Mouse (Mus musculus) liver, embryonic 14.5 days (tissue): Measurements from ENCODE around the gene Gpn3. TPM values are rescaled to one million over a fixed set of nuclear protein-coding genes. Genes with fewer than 3 reads are reported as not detected.

Experiments used
- ATAC-seq: fragments of 200-750 bp; cut with Nextera tagmentation; 2 replicates; pipeline ENCODE4 v1.8.0; 2017; ENCODE audit warnings: moderate number of reproducible peaks, mild to moderate bottlenecking, moderate library complexity; ENCODE audit not compliant: insufficient read depth
- DNase-seq, 3 experiments: peaks; one replicate each; pipeline ENCODE4 v3.0.0-alpha.2; 2012 to 2013; ENCODE audit warnings: low read depth in 3 of 3, low spot score in 3 of 3
- H3K27ac ChIP-seq: fragments of 300-500 bp; sonication (generic); 2 replicates; pipeline ENCODE4 v1.5.1; 2014; ENCODE audit warnings: moderate library complexity, mild to moderate bottlenecking, control low read depth, inconsistent platforms
- H3K27me3 ChIP-seq: fragments of 300-500 bp; sonication (generic); 2 replicates; pipeline ENCODE4 v1.6.1; 2014; ENCODE audit warnings: mild to moderate bottlenecking, low read length, moderate library complexity; ENCODE audit not compliant: control insufficient read depth, insufficient read depth
- H3K36me3 ChIP-seq: fragments of 300-500 bp; sonication (generic); replicated peaks from 2 replicates; pipeline ENCODE4 v1.6.1; 2014; ENCODE audit warnings: low read depth; ENCODE audit not compliant: control insufficient read depth, insufficient read depth
- H3K4me1 ChIP-seq, 2 experiments: fragments of 200-500 bp in 1 of 2; fragments of 300-500 bp in 1 of 2; sonication (generic) in 1 of 2; replicated peaks; 2 replicates each; pipeline ENCODE4 v1.6.1; 2012 to 2014; ENCODE audit warnings: antibody characterized with exemption in 1 of 2, inconsistent platforms in 1 of 2, low read length in 1 of 2; ENCODE audit not compliant: control insufficient read depth in 2 of 2, insufficient read depth in 2 of 2
- H3K4me2 ChIP-seq: fragments of 300-500 bp; sonication (generic); 2 replicates; pipeline ENCODE4 v1.6.1; 2014; ENCODE audit warnings: low read depth, mild to moderate bottlenecking, control low read depth, moderate library complexity
- H3K4me3 ChIP-seq, 2 experiments: fragments of 200-500 bp in 1 of 2; fragments of 300-500 bp in 1 of 2; sonication (generic) in 1 of 2; 2 replicates each; pipeline ENCODE4 v1.5.1; 2012 to 2014; ENCODE audit warnings: low read depth in 2 of 2, low read length in 2 of 2, mild to moderate bottlenecking in 2 of 2, control low read depth in 1 of 2, inconsistent platforms in 1 of 2, moderate library complexity in 1 of 2; ENCODE audit not compliant: insufficient read depth in 1 of 2
- H3K9ac ChIP-seq: fragments of 300-500 bp; sonication (generic); replicated peaks from 2 replicates; pipeline ENCODE4 v1.6.1; 2014; ENCODE audit warnings: mild to moderate bottlenecking, control low read depth, moderate library complexity
- H3K9me3 ChIP-seq: fragments of 300-500 bp; sonication (generic); 2 replicates; pipeline ENCODE4 v1.6.1; 2016; ENCODE audit warnings: low read length, mixed read lengths; ENCODE audit not compliant: control insufficient read depth
- CTCF ChIP-seq: IDR thresholded peaks from 2 replicates; pipeline ENCODE4 v1.5.1; 2016; ENCODE audit warnings: antibody characterized with exemption, low read depth, control low read depth
- EP300 ChIP-seq: IDR thresholded peaks from 2 replicates; pipeline ENCODE4 v1.6.1; 2016; ENCODE audit warnings: antibody characterized with exemption, low read depth
- WGBS: fragments of 180-500 bp; shearing (Covaris S2); extraction: QIAGEN DNeasy Blood & Tissue Kit; methylation state at CpG from one replicate; pipeline ENCODE4 v1.1.7; 2014; ENCODE audit not compliant: insufficient replicate concordance; 5-methylcytosine and 5-hydroxymethylcytosine counted together
- polyA plus RNA-seq, 2 experiments: library from polyadenylated mRNA; depleted of rRNA in 1 of 2; stranded (reverse) in 1 of 2; unstranded in 1 of 2; fragments of >200 nt; fragmentation: Nextera tagmentation in 1 of 2; extraction: Ambion mirVana in 1 of 2; gene quantifications; 2 replicates each; pipeline versions ENCODE4 v1.2.1 to v1.2.3; 2012 to 2014

Gene Gpn3
- polyA plus RNA-seq, 2 experiments: 40.8 to 60.5 TPM

GRCm38 (mm10) chr5:122330269-122330668 is 41.4 kb upstream of the Gpn3 start:
- Histone ChIP-seq H3K4me3 (no peak overlapping the region), H3K9me3 (no peaks in the 10 kb centered on the region), H3K27ac (no peak overlapping the region), H3K36me3 (no peaks in the 10 kb centered on the region; the same call in 1 of the 2 replicates), H3K4me2 (no peak overlapping the region), H3K9ac (no peak overlapping the region), H3K4me1 (no peaks in the 10 kb centered on the region), H3K27me3 (no peaks in the 10 kb centered on the region)
- DNase-seq: no peak
- ATAC-seq: no peak
- TF ChIP-seq EP300 (no peak), CTCF (no peak)
- WGBS: 66% methylated on average over 4 of the region's 4 CpGs

GRCm38 (mm10) chr5:122334682-122335081 is 37.0 kb upstream of the Gpn3 start:
- H3K9ac ChIP-seq: no peak overlapping the region
- no peak for TF ChIP-seq CTCF
- TF ChIP-seq EP300: no peak
- H3K27me3 ChIP-seq: no peaks in the 10 kb centered on the region
- H3K4me2 ChIP-seq: no peak overlapping the region
- WGBS: 53% methylated on average over 3 of the region's 3 CpGs
- H3K27ac ChIP-seq: no peak overlapping the region
- H3K4me3 ChIP-seq: no peak overlapping the region
- no peaks in the 10 kb centered on the region for H3K36me3 ChIP-seq
- DNase-seq (no peak), ATAC-seq (no peak)
- no peaks in the 10 kb centered on the region for H3K4me1 ChIP-seq
- no peaks in the 10 kb centered on the region for H3K9me3 ChIP-seq

- H3K9me3 ChIP-seq: no peaks in the 10 kb centered on the region
- H3K4me1 ChIP-seq: no peaks in the 10 kb centered on the region
- no peaks in the 10 kb centered on the region for H3K36me3 ChIP-seq
- WGBS: 69% methylated on average over 7 of the region's 7 CpGs
- H3K9ac ChIP-seq: no peak overlapping the region
- TF ChIP-seq CTCF (no peak), EP300 (no peak)
- no peak overlapping the region for H3K4me3 ChIP-seq
- ATAC-seq: no peak
- no peak overlapping the region for H3K27ac ChIP-seq
- no peak overlapping the region for H3K4me2 ChIP-seq
- DNase-seq: no peak
- no peaks in the 10 kb centered on the region for H3K27me3 ChIP-seq
Measured at GRCm38 (mm10) chr5:122336554-122337294, 35.0 kb upstream of the Gpn3 start.

GRCm38 (mm10) chr5:122342874-122343273 is 28.8 kb upstream of the Gpn3 start:
- no peaks in the 10 kb centered on the region for H3K27me3 ChIP-seq
- H3K4me1 ChIP-seq: no peaks in the 10 kb centered on the region
- 13% methylated on average over 1 of the region's 1 CpGs for WGBS
- DNase-seq (no peak), ATAC-seq (no peak)
- H3K9me3 ChIP-seq: no peaks in the 10 kb centered on the region
- TF ChIP-seq CTCF (no peak), EP300 (no peak)
- no peak overlapping the region for H3K9ac ChIP-seq
- H3K36me3 ChIP-seq: no peaks in the 10 kb centered on the region
- H3K27ac ChIP-seq: no peak overlapping the region
- no peak overlapping the region for H3K4me3 ChIP-seq
- no peak overlapping the region for H3K4me2 ChIP-seq

DNA sequence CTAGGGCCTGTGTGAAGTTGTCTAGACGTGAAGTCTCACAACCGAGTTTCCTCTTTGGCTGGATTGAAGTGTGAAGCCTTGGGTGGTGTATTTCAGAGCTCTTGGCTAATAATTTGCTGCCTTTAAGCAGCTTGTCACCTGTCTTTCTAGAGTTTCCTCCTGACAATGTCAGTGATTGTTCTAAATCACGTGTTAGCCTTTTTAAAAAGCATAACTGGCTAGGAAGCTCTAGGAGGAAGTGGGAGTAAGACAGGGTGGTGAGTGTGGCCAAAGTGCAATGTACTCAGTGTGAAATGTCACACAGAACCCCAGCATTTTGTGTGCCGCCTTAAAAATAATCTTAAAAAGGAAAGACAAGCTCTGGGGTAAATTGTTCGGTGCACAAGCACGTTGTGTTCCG is 27.9 kb upstream of the Gpn3 start:
- TF ChIP-seq EP300: no peak
- TF ChIP-seq CTCF: no peak
- H3K4me2 ChIP-seq: no peak overlapping the region
- H3K4me3 ChIP-seq: no peak overlapping the region
- ATAC-seq (no peak), DNase-seq (peak in 1 of 3 experiments; percentile 4)
- no peaks in the 10 kb centered on the region for H3K27me3 ChIP-seq
- H3K27ac ChIP-seq: no peak overlapping the region
- no peaks in the 10 kb centered on the region for H3K4me1 ChIP-seq
- H3K9ac ChIP-seq: no peak overlapping the region
- no peaks in the 10 kb centered on the region for H3K36me3 ChIP-seq
- H3K9me3 ChIP-seq: no peaks in the 10 kb centered on the region
- WGBS: 39% methylated on average over 7 of the region's 7 CpGs
